Mouse (Mus musculus) ES-E14 (cell line): ENCODE results near the gene Pld5. TPM values are rescaled to one million over a fixed set of nuclear protein-coding genes. Genes with fewer than 3 reads are reported as not detected.

Experiments
- DNase-seq: peaks from one replicate; pipeline ENCODE4 v3.0.0-alpha.2; 2013; ENCODE audit warnings: low read depth, low spot score
- H3K27ac ChIP-seq: 2 replicates; pipeline ENCODE4 v1.5.1; 2012; ENCODE audit warnings: low read depth, mild to moderate bottlenecking, low read length, moderate library complexity, mixed read lengths; ENCODE audit not compliant: poor library complexity, insufficient read depth, severe bottlenecking
- H3K36me3 ChIP-seq: 2 replicates; pipeline ENCODE4 v1.6.1; 2012; ENCODE audit warnings: mild to moderate bottlenecking, low read length, moderate library complexity, mixed read lengths; ENCODE audit not compliant: control insufficient read depth, poor library complexity, insufficient read depth, severe bottlenecking
- H3K4me1 ChIP-seq, 2 experiments: fragments of 150-350 bp in 1 of 2; sonication (generic) in 1 of 2; 2 replicates each; pipeline ENCODE4 v1.6.1; 2012; ENCODE audit warnings: low read length in 2 of 2, mild to moderate bottlenecking in 1 of 2, mixed read lengths in 1 of 2; ENCODE audit not compliant: control insufficient read depth in 2 of 2, insufficient read depth in 2 of 2, poor library complexity in 1 of 2
- H3K4me3 ChIP-seq, 2 experiments: fragments of 150-350 bp in 1 of 2; sonication (generic) in 1 of 2; 2 replicates each; pipeline ENCODE4 v1.5.1; 2012; ENCODE audit warnings: low read length in 2 of 2, low read depth in 1 of 2, mild to moderate bottlenecking in 1 of 2, mixed read lengths in 1 of 2; ENCODE audit not compliant: insufficient read depth in 1 of 2, poor library complexity in 1 of 2, severe bottlenecking in 1 of 2
- H3K9ac ChIP-seq: 2 replicates; pipeline ENCODE4 v1.6.1; 2012; ENCODE audit warnings: low read depth, mild to moderate bottlenecking, low read length, mixed read lengths; ENCODE audit not compliant: poor library complexity, insufficient read depth, severe bottlenecking
- H3K9me3 ChIP-seq: fragments of 150-350 bp; sonication (generic); 2 replicates; pipeline ENCODE4 v1.6.1; 2012; ENCODE audit warnings: low read depth, mild to moderate bottlenecking, low read length; ENCODE audit not compliant: control insufficient read depth, insufficient read depth
- CHD2 ChIP-seq: IDR thresholded peaks from 2 replicates; pipeline ENCODE4 v1.6.1; 2014; ENCODE audit warnings: mild to moderate bottlenecking, low read depth, low read length, inconsistent platforms
- HCFC1 ChIP-seq: IDR thresholded peaks from 2 replicates; pipeline ENCODE4 v1.6.1; 2012; ENCODE audit warnings: low read length, inconsistent platforms, borderline replicate concordance; ENCODE audit not compliant: insufficient read depth
- MAFK ChIP-seq: IDR thresholded peaks from 2 replicates; pipeline ENCODE4 v1.6.1; 2014; ENCODE audit warnings: mild to moderate bottlenecking, low read depth, low read length, inconsistent platforms; ENCODE audit not compliant: insufficient read depth
- ZC3H11A ChIP-seq: IDR thresholded peaks from 2 replicates; pipeline ENCODE4 v1.6.1; 2012; ENCODE audit warnings: low read depth, mild to moderate bottlenecking, inconsistent platforms, low read length, borderline replicate concordance
- ZNF384 ChIP-seq: IDR thresholded peaks from 2 replicates; pipeline ENCODE4 v1.6.1; 2012; ENCODE audit warnings: low read depth, low read length, inconsistent platforms
- in situ Hi-C, 2 experiments: fragments of 600-800 bp; cut with MboI; formaldehyde crosslinking; loops; one replicate each; pipeline ENCODE4 v1.15.1; 2025; ENCODE audit warnings: low sequenced_read_pairs in 2 of 2, inconsistent platforms in 1 of 2; ENCODE audit not compliant: unreplicated experiment in 2 of 2
- total RNA-seq: library from RNA; depleted of rRNA; stranded (reverse); fragments of 300-350 nt; gene quantifications from 2 replicates; pipeline ENCODE4 v1.2.3, GENCODE M21; 2012

Pld5 gene
- total RNA-seq, 1 experiment = not detected

DNA sequence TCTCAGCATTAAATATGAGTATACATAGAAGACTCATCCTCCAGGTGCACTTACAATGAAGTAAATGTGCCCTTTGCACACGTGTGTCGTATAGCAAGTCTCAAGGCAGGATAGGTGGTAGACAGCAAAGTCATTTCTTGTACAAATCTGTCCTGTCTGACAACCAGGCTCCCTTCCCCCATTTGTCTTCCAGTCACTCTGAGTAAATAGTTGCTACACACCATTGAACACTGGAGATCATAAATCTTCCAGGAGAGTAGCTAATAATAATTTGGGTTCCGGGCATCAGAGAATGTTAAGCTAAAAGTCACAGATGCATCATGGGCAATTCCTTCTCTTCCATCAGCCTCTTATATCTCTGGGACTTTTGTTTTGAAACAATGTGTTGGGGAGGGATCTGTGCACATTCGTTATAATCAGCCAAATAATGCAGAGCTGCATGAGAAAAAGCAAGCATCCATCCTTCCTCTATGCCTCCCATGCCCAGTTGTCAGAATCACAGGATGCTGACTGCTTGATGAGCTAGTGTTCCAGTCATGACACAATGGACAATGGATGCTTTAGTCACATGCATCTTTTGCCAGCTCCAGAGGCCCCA lies 328.3 kb downstream of the Pld5 start:
- H3K9ac ChIP-seq = no peak overlapping the region
- TF ChIP-seq ZNF384 (no peak), ZC3H11A (no peak), HCFC1 (no peak), CHD2 (no peak), MAFK (no peak)
- H3K9me3 ChIP-seq = no peaks in the 10 kb centered on the region
- in situ Hi-C loops = no loop called here
- no peaks in the 10 kb centered on the region for H3K4me1 ChIP-seq
- no peak overlapping the region for H3K4me3 ChIP-seq
- no peak overlapping the region for H3K27ac ChIP-seq
- no peak for DNase-seq
- no peaks in the 10 kb centered on the region for H3K36me3 ChIP-seq

- Histone ChIP-seq H3K4me1 (no peaks in the 10 kb centered on the region), H3K9ac (no peak overlapping the region), H3K9me3 (no peaks in the 10 kb centered on the region), H3K4me3 (no peak overlapping the region), H3K36me3 (no peaks in the 10 kb centered on the region), H3K27ac (no peak overlapping the region)
- DNase-seq = no peak
- in situ Hi-C loops = no loop called here
- TF ChIP-seq ZNF384 (no peak), ZC3H11A (no peak), HCFC1 (no peak), CHD2 (no peak), MAFK (no peak)
Measured at GRCm38 (mm10) chr1:175943168-175943567, 331.9 kb downstream of the Pld5 start.

DNA sequence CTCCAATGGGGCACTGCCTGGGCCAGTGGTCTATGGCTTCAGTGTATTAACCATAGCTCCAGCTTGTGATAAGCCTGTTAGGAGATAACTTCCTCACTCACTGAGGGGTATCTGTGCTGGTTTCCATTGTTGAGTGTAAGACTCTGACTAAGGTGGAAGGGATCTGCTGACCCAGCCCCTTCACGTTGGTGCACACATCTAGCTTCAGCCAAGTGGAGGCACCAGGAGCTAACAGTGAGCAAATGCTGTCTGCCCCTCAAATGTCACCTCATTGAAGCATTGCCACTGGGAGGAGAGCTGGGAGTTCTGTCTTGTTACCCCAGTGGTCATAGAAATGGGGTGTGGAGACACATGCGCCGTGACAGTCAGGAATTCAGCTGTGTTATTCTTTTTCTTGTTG lies 336.4 kb downstream of the Pld5 start:
- H3K27ac ChIP-seq = no peak overlapping the region
- no peak overlapping the region for H3K9ac ChIP-seq
- H3K36me3 ChIP-seq = no peaks in the 10 kb centered on the region
- H3K4me3 ChIP-seq = no peak overlapping the region
- TF ChIP-seq HCFC1 (no peak), ZC3H11A (no peak), MAFK (no peak), CHD2 (no peak)
- H3K4me1 ChIP-seq = no peaks in the 10 kb centered on the region
- H3K9me3 ChIP-seq = no peaks in the 10 kb centered on the region
- in situ Hi-C loops = no loop called here
- DNase-seq = no peak

GRCm38 (mm10) chr1:175936282-175936737 lies 338.8 kb downstream of the Pld5 start:
- H3K9ac ChIP-seq = no peak overlapping the region
- in situ Hi-C loops = no loop called here

DNA sequence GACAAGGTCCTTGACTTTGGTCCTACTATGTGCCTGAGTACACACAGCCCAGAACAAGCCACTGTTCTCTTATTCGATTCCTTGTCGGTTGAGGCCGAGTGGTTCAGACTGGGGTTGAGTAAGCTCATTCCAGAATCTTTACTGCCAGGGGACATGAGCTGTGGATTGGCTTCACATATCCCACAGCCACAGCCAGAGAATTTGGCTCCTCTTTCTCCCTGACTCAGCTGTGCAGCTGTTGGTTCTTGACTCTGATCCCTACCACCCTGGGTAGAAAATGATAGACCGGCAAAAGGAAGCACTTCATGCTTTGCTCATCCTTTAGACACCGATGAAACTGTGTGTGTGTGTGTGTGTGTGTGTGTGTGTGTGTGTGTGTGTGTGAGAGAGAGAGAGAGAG lies 343.7 kb downstream of the Pld5 start:
- Histone ChIP-seq H3K9me3 (no peaks in the 10 kb centered on the region), H3K4me3 (no peak overlapping the region), H3K27ac (no peak overlapping the region), H3K9ac (no peak overlapping the region), H3K4me1 (no peaks in the 10 kb centered on the region), H3K36me3 (no peaks in the 10 kb centered on the region)
- in situ Hi-C loops = no loop called here
- no peak for DNase-seq
- no peak for TF ChIP-seq CHD2
- TF ChIP-seq ZNF384 = no peak
- TF ChIP-seq HCFC1 = no peak
- no peak for TF ChIP-seq MAFK
- no peak for TF ChIP-seq ZC3H11A

More at GRCm38 (mm10) chr1:175936282-175936737, 338.8 kb downstream of the Pld5 start:
- TF ChIP-seq ZC3H11A (peak; percentile 61; the same call in 1 of the 2 replicates), HCFC1 (no peak)
- DNase-seq = peak; percentile 86
- no peaks in the 10 kb centered on the region for H3K9me3 ChIP-seq
- H3K4me1 ChIP-seq = no peaks in the 10 kb centered on the region
- no peak overlapping the region for H3K4me3 ChIP-seq
- no peak overlapping the region for H3K27ac ChIP-seq
- no peaks in the 10 kb centered on the region for H3K36me3 ChIP-seq
